Mouse (Mus musculus) neural tube, embryonic 14.5 days (tissue): Measurements from ENCODE around the gene Myl6b. TPM values are rescaled to one million over a fixed set of nuclear protein-coding genes. Genes with fewer than 3 reads are reported as not detected.

Experiments used
- ATAC-seq: fragments of 200-750 bp; cut with Nextera tagmentation; 2 replicates; pipeline ENCODE4 v1.8.0; 2017; ENCODE audit warnings: low read depth, mild to moderate bottlenecking, moderate TSS enrichment, moderate library complexity
- H3K27ac ChIP-seq: fragments of 300-500 bp; sonication (generic); 2 replicates; pipeline ENCODE4 v1.5.1; 2014; ENCODE audit warnings: low read depth, mild to moderate bottlenecking, control low read depth, low read length, moderate library complexity, mixed read lengths
- H3K27me3 ChIP-seq: fragments of 300-500 bp; sonication (generic); 2 replicates; pipeline ENCODE4 v1.6.1; 2014; ENCODE audit warnings: low read length; ENCODE audit not compliant: control insufficient read depth, insufficient read depth
- H3K36me3 ChIP-seq: fragments of 300-500 bp; sonication (generic); 2 replicates; pipeline ENCODE4 v1.6.1; 2014; ENCODE audit warnings: low read length, mixed read lengths; ENCODE audit not compliant: control insufficient read depth, insufficient read depth
- H3K4me1 ChIP-seq: fragments of 300-500 bp; sonication (generic); 2 replicates; pipeline ENCODE4 v1.6.1; 2014; ENCODE audit warnings: low read length; ENCODE audit not compliant: control insufficient read depth, insufficient read depth
- H3K4me2 ChIP-seq: fragments of 300-500 bp; sonication (generic); 2 replicates; pipeline ENCODE4 v1.6.1; 2014; ENCODE audit warnings: mild to moderate bottlenecking, low read depth, low read length, control low read depth
- H3K4me3 ChIP-seq: fragments of 300-500 bp; sonication (generic); 2 replicates; pipeline ENCODE4 v1.5.1; 2014; ENCODE audit warnings: low read depth, low read length, control low read depth, mixed read lengths
- H3K9ac ChIP-seq: fragments of 300-500 bp; sonication (generic); replicated peaks from 2 replicates; pipeline ENCODE4 v1.6.1; 2014; ENCODE audit warnings: low read depth, mild to moderate bottlenecking, control low read depth, low read length, mixed read lengths
- H3K9me3 ChIP-seq: fragments of 300-500 bp; sonication (generic); 2 replicates; pipeline ENCODE4 v1.6.1; 2016; ENCODE audit warnings: low read length; ENCODE audit not compliant: control insufficient read depth
- WGBS: fragments of 180-500 bp; shearing (Covaris S2); extraction: QIAGEN DNeasy Blood & Tissue Kit; methylation state at CpG from one replicate; pipeline ENCODE4 v1.1.7; 2014; 5-methylcytosine and 5-hydroxymethylcytosine counted together
- polyA plus RNA-seq: library from polyadenylated mRNA; unstranded; fragments of >200 nt; fragmentation: Nextera tagmentation; extraction: Ambion mirVana; gene quantifications from 2 replicates; pipeline ENCODE4 v1.2.1, GENCODE M21; 2014

Myl6b gene
- polyA plus RNA-seq, 1 experiment from 2014 or later, result 8.9 TPM

DNA sequence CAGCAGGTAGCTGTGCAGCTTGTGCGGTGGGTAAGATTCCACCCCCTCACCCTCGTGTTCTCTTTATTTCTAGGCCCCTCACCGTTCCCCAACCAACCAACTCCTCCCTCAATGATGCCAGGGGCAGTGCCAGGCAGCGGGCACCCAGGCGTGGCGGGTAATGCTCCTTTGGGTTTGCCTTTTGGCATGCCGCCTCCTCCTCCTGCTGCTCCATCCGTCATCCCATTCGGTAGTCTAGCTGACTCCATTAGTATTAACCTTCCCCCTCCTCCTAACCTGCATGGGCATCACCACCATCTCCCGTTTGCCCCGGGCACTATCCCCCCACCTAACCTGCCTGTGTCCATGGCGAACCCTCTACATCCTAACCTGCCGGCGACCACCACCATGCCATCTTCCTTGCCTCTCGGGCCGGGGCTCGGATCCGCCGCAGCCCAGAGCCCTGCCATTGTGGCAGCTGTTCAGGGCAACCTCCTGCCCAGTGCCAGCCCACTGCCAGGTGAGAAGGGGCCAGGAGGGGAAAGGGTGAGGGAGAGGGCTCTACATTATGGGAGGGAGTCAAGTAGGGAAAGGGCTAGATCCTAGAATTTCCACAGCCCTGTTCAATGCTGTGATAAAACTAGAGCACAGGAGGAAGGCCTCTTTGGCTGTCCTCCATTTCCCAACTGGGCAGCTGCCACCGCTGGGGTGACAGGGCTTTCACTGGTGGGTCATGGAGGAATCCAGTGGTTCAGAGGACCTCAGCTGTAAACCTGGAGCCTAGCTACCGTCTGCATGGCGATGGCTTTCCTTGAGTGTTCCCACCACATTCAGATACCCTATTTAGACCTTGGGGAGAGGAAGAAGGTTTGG, 10.4 kb downstream of the Myl6b start:
- no peak for ATAC-seq
- WGBS, result 89% methylated on average over 22 of the region's 22 CpGs

GRCm38 (mm10) chr10:128486370-128486769, 12.1 kb downstream of the Myl6b start:
- H3K4me1 ChIP-seq, result peaks cover 5% of the 10 kb centered on the region
- no peak for ATAC-seq
- WGBS, result 93% methylated on average over 7 of the region's 7 CpGs

More for the DNA sequence above, 10.4 kb downstream of the Myl6b start:
- Histone ChIP-seq H3K4me1 (peaks cover 16% of the 10 kb centered on the region), H3K4me3 (no peak overlapping the region), H3K9ac (no peak overlapping the region), H3K36me3 (peaks cover 80% of the 10 kb centered on the region), H3K4me2 (no peak overlapping the region), H3K27me3 (no peaks in the 10 kb centered on the region), H3K9me3 (no peaks in the 10 kb centered on the region), H3K27ac (no peak overlapping the region)

GRCm38 (mm10) chr10:128474366-128474765, 24.1 kb downstream of the Myl6b start:
- WGBS, result 86% methylated on average over 12 of the region's 12 CpGs
- ATAC-seq, result no peak

More at GRCm38 (mm10) chr10:128486370-128486769, 12.1 kb downstream of the Myl6b start:
- Histone ChIP-seq H3K27me3 (no peaks in the 10 kb centered on the region), H3K36me3 (peaks cover 94% of the 10 kb centered on the region), H3K27ac (no peak overlapping the region), H3K4me3 (no peak overlapping the region), H3K9me3 (no peaks in the 10 kb centered on the region), H3K4me2 (no peak overlapping the region), H3K9ac (no peak overlapping the region)

GRCm38 (mm10) chr10:128460270-128460630, 38.2 kb downstream of the Myl6b start:
- WGBS, result under 1% methylated on average over 5 of the region's 5 CpGs
- no peaks in the 10 kb centered on the region for H3K9me3 ChIP-seq
- H3K4me3 ChIP-seq, result peak overlapping the region; percentile 56
- H3K36me3 ChIP-seq, result peaks cover 31% of the 10 kb centered on the region
- H3K27me3 ChIP-seq, result no peaks in the 10 kb centered on the region
- H3K27ac ChIP-seq, result peak overlapping the region; percentile 96; the same call in 1 of the 2 replicates
- no peak for ATAC-seq
- peak overlapping the region; percentile 81 for H3K4me2 ChIP-seq
- peak overlapping the region; percentile 96 for H3K9ac ChIP-seq
- peaks cover 8% of the 10 kb centered on the region for H3K4me1 ChIP-seq

More at GRCm38 (mm10) chr10:128474366-128474765, 24.1 kb downstream of the Myl6b start:
- Histone ChIP-seq H3K9me3 (no peaks in the 10 kb centered on the region), H3K36me3 (peaks cover 81% of the 10 kb centered on the region), H3K27ac (no peak overlapping the region), H3K4me1 (no peaks in the 10 kb centered on the region), H3K27me3 (no peaks in the 10 kb centered on the region), H3K4me2 (no peak overlapping the region), H3K4me3 (no peak overlapping the region), H3K9ac (no peak overlapping the region)

DNA sequence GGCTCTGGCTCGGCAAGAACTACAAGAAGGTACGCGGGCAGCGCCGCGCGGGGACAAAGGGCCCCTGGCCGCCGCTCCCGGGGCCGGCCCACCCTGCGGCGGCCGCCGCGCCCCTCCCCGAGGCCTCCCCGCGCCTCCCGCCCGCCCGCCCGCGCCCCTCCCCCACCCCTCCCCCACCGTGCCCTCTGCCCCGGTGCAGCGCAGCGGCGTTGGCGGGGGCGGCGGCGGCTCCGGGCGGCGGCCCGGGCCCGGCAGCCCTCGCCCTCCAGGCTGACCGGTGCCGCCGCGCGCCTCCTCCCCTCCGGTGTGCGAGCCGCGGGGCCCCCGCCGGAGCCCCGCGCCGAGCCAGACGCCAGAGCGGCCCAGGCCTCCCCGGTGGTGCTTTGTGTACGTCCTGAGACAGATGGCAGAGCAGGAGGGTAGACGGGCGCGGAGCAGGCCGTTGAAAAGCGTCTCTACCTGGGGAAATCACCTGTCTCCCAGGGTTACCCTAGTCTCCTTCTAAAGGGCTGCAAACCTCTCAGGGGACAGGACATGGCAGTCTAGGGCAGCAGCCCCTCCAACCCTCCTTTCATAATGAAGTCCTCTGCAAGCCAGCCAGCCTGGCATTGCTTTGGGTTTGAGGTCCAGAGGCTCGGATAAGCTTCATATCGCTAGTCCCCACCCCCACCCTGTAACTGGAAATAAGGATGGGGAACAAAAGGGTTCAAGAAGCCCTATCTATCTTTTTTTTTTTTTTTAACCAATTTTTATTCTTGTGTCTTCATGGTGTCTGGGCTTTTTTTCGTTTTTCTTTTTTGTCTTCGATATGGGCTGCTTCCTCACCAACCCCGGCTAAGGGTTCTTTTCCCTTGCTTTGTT, 38.8 kb downstream of the Myl6b start:
- H3K27ac ChIP-seq, result peak overlapping the region; percentile 96
- no peaks in the 10 kb centered on the region for H3K9me3 ChIP-seq
- peak overlapping the region; percentile 81 for H3K4me2 ChIP-seq
- peak overlapping the region; percentile 56 for H3K4me3 ChIP-seq
- peak; percentile 56 for ATAC-seq
- H3K27me3 ChIP-seq, result no peaks in the 10 kb centered on the region
- H3K4me1 ChIP-seq, result peaks cover 8% of the 10 kb centered on the region
- 1% methylated on average over 29 of the region's 67 CpGs for WGBS
- peak overlapping the region; percentile 96 for H3K9ac ChIP-seq
- H3K36me3 ChIP-seq, result peaks cover 26% of the 10 kb centered on the region

- peak; percentile 77 for ATAC-seq
- Histone ChIP-seq H3K9me3 (no peaks in the 10 kb centered on the region), H3K27me3 (no peaks in the 10 kb centered on the region), H3K36me3 (peaks cover 18% of the 10 kb centered on the region; the same call in 1 of the 2 replicates), H3K9ac (peak within 1 kb of the TSS; percentile 96), H3K27ac (peak within 1 kb of the TSS; percentile 96), H3K4me3 (peak within 1 kb of the TSS; percentile 56), H3K4me1 (peaks cover 8% of the 10 kb centered on the region), H3K4me2 (peak within 1 kb of the TSS; percentile 81)
- under 1% methylated on average over 79 of the region's 86 CpGs for WGBS
Observed at GRCm38 (mm10) chr10:128458719-128459408, 39.6 kb downstream of the Myl6b start, which contains the start of gene Smarcc2. Gene Smarcc2 (plus strand): TSS chr10:128459248.

GRCm38 (mm10) chr10:128458348-128458718, 40.2 kb downstream of the Myl6b start:
- ATAC-seq, result peak; percentile 74
- Histone ChIP-seq H3K27me3 (no peaks in the 10 kb centered on the region), H3K9ac (peak overlapping the region; percentile 96), H3K4me2 (peak overlapping the region; percentile 59), H3K27ac (peak overlapping the region; percentile 96), H3K36me3 (peaks cover 14% of the 10 kb centered on the region; the same call in 1 of the 2 replicates), H3K4me3 (peak overlapping the region; percentile 56), H3K4me1 (peaks cover 8% of the 10 kb centered on the region), H3K9me3 (no peaks in the 10 kb centered on the region)
- 0% methylated on average over 29 of the region's 29 CpGs for WGBS

DNA sequence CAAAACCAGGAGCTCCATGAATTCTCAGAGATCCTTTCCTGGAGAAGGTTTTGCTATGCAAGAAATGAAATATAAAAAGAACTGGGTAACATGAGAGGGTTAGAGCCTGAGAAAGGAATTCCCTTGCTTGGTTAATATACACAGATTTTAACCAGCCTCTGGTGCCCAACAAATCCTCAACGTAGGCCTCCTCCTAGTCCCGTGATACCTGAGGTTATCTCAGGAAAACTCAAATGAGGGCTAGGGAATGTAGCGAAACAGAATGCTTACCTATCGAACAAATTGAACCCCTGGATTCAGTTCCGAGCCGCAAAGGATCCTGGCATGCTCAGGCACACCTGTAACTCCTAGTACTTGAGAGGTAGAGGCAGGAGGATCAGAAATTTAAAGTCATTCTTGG, 40.8 kb downstream of the Myl6b start:
- no peak for ATAC-seq
- Histone ChIP-seq H3K4me1 (peaks cover 8% of the 10 kb centered on the region), H3K27me3 (no peaks in the 10 kb centered on the region), H3K9me3 (no peaks in the 10 kb centered on the region), H3K9ac (no peak overlapping the region), H3K4me2 (no peak overlapping the region), H3K4me3 (no peak overlapping the region; the same call in 1 of the 2 replicates), H3K27ac (no peak overlapping the region), H3K36me3 (peaks cover 8% of the 10 kb centered on the region; the same call in 1 of the 2 replicates)
- WGBS, result 90% methylated on average over 6 of the region's 6 CpGs
